Mouse (Mus musculus): ENCODE data around the gene Slk. TPM values are rescaled to one million over a fixed set of nuclear protein-coding genes. Genes with fewer than 3 reads are reported as not detected.

The Slk gene
- polyA plus RNA-seq, 1 experiment from 2014 or later: 14.6 TPM

- H3K36me3 ChIP-seq (ENCODE audit: insufficient read depth, low read length): no peaks in the 10 kb centered on the region
- H3K27me3 ChIP-seq (replicated peaks; ENCODE audit: insufficient read depth, low read length): no peaks in the 10 kb centered on the region
- H3K4me3 ChIP-seq (ENCODE audit: low read depth, low read length): no peak overlapping the region
- ATAC-seq (no peak), DNase-seq (ENCODE audit: low spot score) (no peak)
- no peaks in the 10 kb centered on the region for H3K4me1 ChIP-seq (ENCODE audit: insufficient read depth, low read depth, low read length)
- no peak overlapping the region for H3K27ac ChIP-seq (ENCODE audit: low read length)
- no peaks in the 10 kb centered on the region for H3K9me3 ChIP-seq (ENCODE audit: low read length)
- no peak for TF ChIP-seq EP300 (IDR thresholded peaks at IDR 0.05)
- no peak for TF ChIP-seq CTCF (IDR thresholded peaks at IDR 0.05)
- WGBS: 79% methylated on average over 9 of the region's 9 CpGs
- no peak overlapping the region for H3K9ac ChIP-seq (replicated peaks; ENCODE audit: low read depth)
- H3K4me2 ChIP-seq (replicated peaks; ENCODE audit: low read depth, low read length): no peak overlapping the region
These were observed 30.3 kb upstream of the Slk start for GRCm38 (mm10) chr19:47549174-47549573.

DNA sequence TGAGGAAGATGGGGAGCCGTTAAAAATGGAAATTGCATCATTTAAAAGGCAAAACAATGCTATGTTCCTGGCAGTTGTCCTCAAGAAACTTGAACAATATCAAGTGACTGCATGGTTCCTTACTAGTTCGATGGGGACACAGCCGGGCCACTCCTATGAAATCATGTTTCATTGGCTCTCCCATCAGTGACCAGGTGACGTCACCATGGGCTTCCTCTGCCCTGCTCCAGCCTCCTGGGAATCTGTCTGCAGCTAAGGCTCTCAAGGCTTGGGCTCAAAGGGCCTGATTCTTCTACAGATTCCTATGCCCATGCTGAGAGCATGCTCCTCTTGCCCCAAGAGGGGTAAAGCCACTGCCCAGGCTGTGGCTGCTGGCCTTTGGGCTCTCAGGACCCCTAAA, 29.9 kb upstream of the Slk start:
- Histone ChIP-seq H3K9me3 (ENCODE audit: low read length) (no peaks in the 10 kb centered on the region), H3K4me2 (replicated peaks; ENCODE audit: low read depth, low read length) (no peak overlapping the region), H3K9ac (replicated peaks; ENCODE audit: low read depth) (no peak overlapping the region), H3K27ac (ENCODE audit: low read length) (no peak overlapping the region), H3K4me1 (ENCODE audit: insufficient read depth, low read depth, low read length) (no peaks in the 10 kb centered on the region), H3K4me3 (ENCODE audit: low read depth, low read length) (no peak overlapping the region), H3K36me3 (ENCODE audit: insufficient read depth, low read length) (no peaks in the 10 kb centered on the region), H3K27me3 (replicated peaks; ENCODE audit: insufficient read depth, low read length) (no peaks in the 10 kb centered on the region)
- TF ChIP-seq CTCF (IDR thresholded peaks at IDR 0.05) (no peak), EP300 (IDR thresholded peaks at IDR 0.05) (no peak)
- 82% methylated on average over 4 of the region's 4 CpGs for WGBS
- ATAC-seq: no peak
- no peak for DNase-seq (ENCODE audit: low spot score)

DNA sequence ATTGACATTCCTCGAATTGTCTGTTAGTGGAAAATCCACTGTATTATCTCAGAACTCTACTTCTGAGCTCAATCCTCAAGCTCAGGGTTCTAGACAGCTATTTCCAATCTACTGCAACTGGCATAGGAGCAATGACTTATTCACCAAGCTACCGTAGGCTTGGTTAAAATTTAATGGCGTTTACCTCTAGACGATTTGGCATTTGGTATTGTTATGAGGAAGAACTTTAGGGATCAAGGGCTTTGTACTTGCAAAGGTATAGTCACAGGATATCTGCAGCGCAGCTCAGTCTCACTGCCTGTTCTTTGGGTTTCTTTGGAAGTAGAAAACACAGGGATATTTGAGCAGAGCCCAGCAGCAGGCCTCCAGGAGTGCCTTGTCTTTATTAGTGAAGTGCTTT, 20.3 kb upstream of the Slk start:
- Histone ChIP-seq H3K9ac (replicated peaks; ENCODE audit: low read depth) (no peak overlapping the region), H3K4me1 (ENCODE audit: insufficient read depth, low read depth, low read length) (no peaks in the 10 kb centered on the region; the same call in 1 of the 2 replicates), H3K9me3 (ENCODE audit: low read length) (no peaks in the 10 kb centered on the region), H3K4me3 (ENCODE audit: low read depth, low read length) (no peak overlapping the region), H3K4me2 (replicated peaks; ENCODE audit: low read depth, low read length) (no peak overlapping the region), H3K36me3 (ENCODE audit: insufficient read depth, low read length) (no peaks in the 10 kb centered on the region), H3K27me3 (replicated peaks; ENCODE audit: insufficient read depth, low read length) (no peaks in the 10 kb centered on the region), H3K27ac (ENCODE audit: low read length) (no peak overlapping the region)
- WGBS: 77% methylated on average over 5 of the region's 5 CpGs
- no peak for ATAC-seq
- no peak for DNase-seq (ENCODE audit: low spot score)
- TF ChIP-seq CTCF (IDR thresholded peaks at IDR 0.05): no peak

DNA sequence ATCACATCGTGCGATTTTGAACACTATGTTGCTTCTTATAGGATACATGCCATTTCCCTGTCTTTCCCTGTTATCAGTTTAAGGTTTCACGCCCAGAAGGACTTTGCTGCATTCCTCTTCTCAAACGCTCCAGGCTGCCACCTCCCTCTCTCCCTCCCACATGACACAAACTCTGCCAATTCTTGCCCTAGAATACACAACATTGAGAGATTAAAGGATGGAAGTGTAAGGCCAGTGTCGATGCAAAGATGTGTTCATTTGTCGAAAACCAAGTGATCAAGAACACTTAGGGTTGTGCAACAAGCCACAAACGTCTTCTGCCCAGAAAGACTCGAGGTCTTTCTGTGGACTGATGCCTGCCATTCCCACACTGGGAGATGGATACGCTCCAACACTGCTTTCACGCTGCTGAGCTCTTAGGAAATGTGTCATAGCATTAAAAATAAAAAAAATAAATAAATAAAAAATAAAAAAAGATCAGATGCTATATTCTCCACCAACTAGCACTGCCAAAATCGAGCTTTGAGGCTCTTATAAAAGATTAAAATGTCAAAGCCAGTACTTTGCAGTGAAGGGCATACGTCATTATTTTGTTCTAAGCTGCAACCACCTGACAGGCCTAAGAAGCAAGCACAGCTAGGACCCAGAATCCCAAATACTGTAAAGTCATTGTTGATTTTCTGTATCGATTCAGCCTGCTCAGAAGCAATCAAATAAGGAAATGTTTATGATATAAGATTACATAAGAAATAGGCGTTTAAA, 19.5 kb upstream of the Slk start:
- peak; percentile 55 for DNase-seq (ENCODE audit: low spot score)

GRCm38 (mm10) chr19:47560544-47561161, 18.8 kb upstream of the Slk start:
- ATAC-seq (no peak), DNase-seq (ENCODE audit: low spot score) (no peak)
- Histone ChIP-seq H3K9ac (replicated peaks; ENCODE audit: low read depth) (no peak overlapping the region), H3K4me2 (replicated peaks; ENCODE audit: low read depth, low read length) (no peak overlapping the region), H3K4me3 (ENCODE audit: low read depth, low read length) (no peak overlapping the region), H3K4me1 (ENCODE audit: insufficient read depth, low read depth, low read length) (no peaks in the 10 kb centered on the region; the same call in 1 of the 2 replicates), H3K27ac (ENCODE audit: low read length) (no peak overlapping the region), H3K36me3 (ENCODE audit: insufficient read depth, low read length) (no peaks in the 10 kb centered on the region), H3K9me3 (ENCODE audit: low read length) (no peaks in the 10 kb centered on the region), H3K27me3 (replicated peaks; ENCODE audit: insufficient read depth, low read length) (no peaks in the 10 kb centered on the region)
- TF ChIP-seq CTCF (IDR thresholded peaks at IDR 0.05) (no peak), EP300 (IDR thresholded peaks at IDR 0.05) (no peak)
- 71% methylated on average over 12 of the region's 12 CpGs for WGBS

More for the DNA sequence above, 19.5 kb upstream of the Slk start:
- Histone ChIP-seq H3K9me3 (ENCODE audit: low read length) (no peaks in the 10 kb centered on the region), H3K36me3 (ENCODE audit: insufficient read depth, low read length) (no peaks in the 10 kb centered on the region), H3K4me2 (replicated peaks; ENCODE audit: low read depth, low read length) (no peak overlapping the region), H3K9ac (replicated peaks; ENCODE audit: low read depth) (no peak overlapping the region), H3K4me3 (ENCODE audit: low read depth, low read length) (no peak overlapping the region), H3K27ac (ENCODE audit: low read length) (no peak overlapping the region), H3K27me3 (replicated peaks; ENCODE audit: insufficient read depth, low read length) (no peaks in the 10 kb centered on the region), H3K4me1 (ENCODE audit: insufficient read depth, low read depth, low read length) (no peaks in the 10 kb centered on the region; the same call in 1 of the 2 replicates)
- peak; percentile 35; the same call in 1 of the 2 replicates for ATAC-seq
- no peak for TF ChIP-seq CTCF (IDR thresholded peaks at IDR 0.05)
- no peak for TF ChIP-seq EP300 (IDR thresholded peaks at IDR 0.05)
- WGBS: 39% methylated on average over 14 of the region's 14 CpGs

DNA sequence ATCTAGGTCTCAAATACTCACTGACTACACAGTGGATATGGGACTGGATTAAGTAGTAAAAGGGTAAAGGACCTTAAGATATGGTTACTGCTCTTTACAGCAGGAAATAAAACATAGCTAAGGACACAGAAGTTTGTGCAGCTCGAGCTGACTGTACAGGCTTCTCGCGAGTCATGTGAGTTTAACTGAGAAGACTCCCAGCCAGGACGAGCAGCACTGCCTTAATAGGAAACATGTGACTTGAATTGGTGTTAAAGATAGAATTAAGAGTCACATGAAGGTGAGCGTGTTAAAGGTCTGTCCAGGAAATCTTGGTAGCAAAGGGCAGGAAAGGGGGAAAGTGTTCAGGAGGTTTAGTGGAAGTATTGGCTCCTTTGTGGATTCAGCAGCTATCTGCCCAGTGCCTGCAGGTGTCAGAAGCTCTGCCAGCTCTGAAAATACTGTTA, 17.5 kb upstream of the Slk start:
- ATAC-seq: no peak
- 43% methylated on average over 5 of the region's 5 CpGs for WGBS

More for the DNA sequence above, 17.5 kb upstream of the Slk start:
- Histone ChIP-seq H3K4me2 (replicated peaks; ENCODE audit: low read depth, low read length) (no peak overlapping the region), H3K4me3 (ENCODE audit: low read depth, low read length) (no peak overlapping the region), H3K27ac (ENCODE audit: low read length) (no peak overlapping the region), H3K4me1 (ENCODE audit: insufficient read depth, low read depth, low read length) (no peaks in the 10 kb centered on the region; the same call in 1 of the 2 replicates), H3K27me3 (replicated peaks; ENCODE audit: insufficient read depth, low read length) (no peaks in the 10 kb centered on the region), H3K9me3 (ENCODE audit: low read length) (no peaks in the 10 kb centered on the region), H3K9ac (replicated peaks; ENCODE audit: low read depth) (no peak overlapping the region), H3K36me3 (ENCODE audit: insufficient read depth, low read length) (no peaks in the 10 kb centered on the region)
- TF ChIP-seq CTCF (IDR thresholded peaks at IDR 0.05): no peak
- TF ChIP-seq EP300 (IDR thresholded peaks at IDR 0.05): no peak
- DNase-seq (ENCODE audit: low spot score): peak; percentile 8

All from lung, postnatal 0 days (tissue).